Mouse (Mus musculus): ENCODE measurements around the gene Pfn4. TPM values are rescaled to one million over a fixed set of nuclear protein-coding genes. Genes with fewer than 3 reads are reported as not detected.
"Not testable (repeated sequence)": the region's sequence is repeated elsewhere in the genome, so short reads cannot be mapped to it uniquely, and the experiment has no call there.

Gene Pfn4
- total RNA-seq (2022), result 1 to 10 TPM in 3 of 4 experiments, under 1 TPM in 1; 0.75 to 3.7 (median 2.6) TPM

- peak; percentile 92 for DNase-seq
Measured at GRCm38 (mm10) chr12:4768492-4769332, at the start of gene Pfn4, which contains the start of gene Fam228b. Pfn4 (plus strand) TSS chr12:4769022. Fam228b (minus strand) TSS chr12:4769267.

DNA sequence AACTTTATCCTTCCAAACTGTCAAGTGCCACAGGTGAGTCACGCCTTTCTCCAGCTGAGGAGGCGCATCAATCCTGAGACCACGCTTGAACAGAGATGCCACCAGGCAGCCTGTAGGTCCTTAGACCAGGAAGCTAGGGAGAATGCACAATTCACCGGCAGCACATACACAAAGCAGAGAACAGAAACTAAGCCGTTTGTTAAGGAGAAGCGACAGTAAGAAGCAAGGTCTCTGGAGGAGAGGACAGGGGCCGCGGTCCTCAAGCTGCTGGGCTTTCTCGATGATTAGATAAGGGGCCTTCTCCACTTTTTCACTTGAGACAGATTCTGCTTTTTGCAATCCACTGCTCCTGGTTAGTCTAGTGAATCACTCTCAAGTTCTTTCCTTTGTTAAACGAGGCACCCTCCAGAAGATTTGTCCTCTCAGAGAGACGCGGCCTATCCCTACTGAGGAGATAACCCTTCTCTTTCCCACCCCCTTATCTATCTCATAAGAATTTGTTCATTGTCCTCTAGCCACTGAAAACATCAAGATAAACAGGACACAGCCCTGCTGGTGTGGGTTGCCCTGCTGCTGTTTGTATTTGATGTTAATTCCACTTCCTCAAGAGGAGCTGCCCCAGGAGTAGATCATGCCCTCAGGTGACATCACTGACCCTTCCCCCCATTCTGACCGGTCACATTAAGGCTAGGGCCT is 49.6 kb upstream of the Pfn4 start:
- DNase-seq, result no peak

DNA sequence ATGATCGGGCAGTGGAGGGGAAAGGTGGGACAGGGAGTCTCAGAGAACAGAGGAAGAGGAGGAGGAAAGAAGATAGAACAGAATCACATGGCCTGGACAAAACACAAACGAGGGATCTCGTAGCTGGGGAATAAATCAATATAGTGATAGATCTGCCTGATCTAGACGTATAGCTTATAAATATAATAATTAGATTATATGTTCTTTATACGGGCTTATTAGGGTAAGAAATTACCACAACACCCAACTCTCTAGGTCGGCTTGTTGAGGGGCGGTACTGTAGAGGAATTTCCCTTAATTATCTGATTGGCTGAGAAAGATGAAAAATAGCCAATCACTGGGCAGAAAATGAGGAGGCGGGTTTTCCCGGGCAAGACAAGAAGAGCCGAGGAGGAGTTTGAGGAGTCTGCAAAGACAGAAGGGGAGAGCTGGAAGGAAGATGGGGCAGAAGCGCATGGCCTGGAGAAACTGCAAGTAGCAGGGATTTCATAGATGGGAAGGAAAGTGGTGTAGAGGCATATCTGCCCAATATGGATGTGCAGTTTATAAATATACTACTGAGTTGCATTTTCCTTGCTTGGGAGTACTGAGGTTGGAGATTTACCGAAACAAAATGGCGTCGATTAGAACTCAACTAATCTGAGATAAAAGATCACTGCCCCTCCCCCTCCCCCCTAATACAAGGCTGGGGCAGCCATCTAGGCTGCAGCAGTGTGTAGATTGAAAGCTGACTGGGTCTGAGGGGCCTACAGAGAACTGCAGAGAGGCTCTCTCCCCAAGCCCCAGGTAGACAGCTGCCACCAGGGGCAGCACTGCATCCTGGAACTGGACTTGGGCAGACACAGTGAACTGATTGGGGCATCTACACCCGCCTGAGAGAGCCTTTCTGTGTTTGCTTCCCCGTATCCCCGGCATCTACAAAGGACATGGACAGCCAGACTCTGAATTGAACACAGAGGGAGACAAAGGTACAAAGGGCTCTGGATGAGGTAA is 48.8 kb upstream of the Pfn4 start:
- no peak for DNase-seq

GRCm38 (mm10) chr12:4729165-4729564 is 39.7 kb upstream of the Pfn4 start:
- no peak for DNase-seq

DNA sequence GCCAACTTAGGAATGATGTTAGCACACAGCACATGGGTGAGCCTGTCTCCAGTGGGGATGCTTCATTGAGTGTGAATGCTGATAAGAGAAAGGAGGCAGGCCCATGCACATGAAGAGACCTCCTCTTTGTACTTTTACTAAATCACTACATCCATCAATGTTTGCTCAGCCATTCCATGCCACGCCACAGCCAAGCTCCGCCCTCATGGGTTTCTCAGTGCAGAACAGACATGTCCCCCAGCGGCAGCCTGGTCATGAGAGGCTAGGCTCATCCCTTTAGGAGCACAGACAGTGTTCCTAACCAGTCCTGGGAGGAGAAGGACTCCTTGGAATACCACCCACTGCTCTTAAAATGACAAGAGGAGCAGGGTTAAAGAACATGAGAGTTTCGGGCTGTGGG is 37.2 kb upstream of the Pfn4 start:
- DNase-seq, result no peak

- DNase-seq, result no peak
Measured at GRCm38 (mm10) chr12:4732332-4732731, 36.5 kb upstream of the Pfn4 start.

- no peak for DNase-seq
Measured at GRCm38 (mm10) chr12:4738031-4738576, 30.7 kb upstream of the Pfn4 start, which contains the start of gene Fam228a. Fam228a (minus strand) TSS chr12:4738430.

DNA sequence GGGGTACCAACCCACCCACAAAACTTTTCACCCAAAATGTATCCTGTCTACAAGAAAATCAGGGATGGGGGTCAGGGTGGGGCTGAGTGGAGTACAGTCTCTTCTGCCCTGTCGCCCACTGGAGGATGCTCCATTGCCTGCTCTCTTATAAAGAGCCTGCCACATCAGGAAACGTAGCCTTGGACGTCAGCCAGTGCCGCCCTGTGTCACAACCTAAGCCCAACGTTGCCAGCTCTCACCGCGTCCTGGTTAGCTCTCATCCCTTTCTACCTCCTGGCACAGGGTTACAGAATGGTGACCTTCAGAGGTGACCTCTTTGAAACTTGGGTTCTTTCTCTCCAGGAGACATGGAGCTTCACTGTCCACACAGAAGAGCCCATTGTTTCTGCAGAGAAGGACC is 28.0 kb upstream of the Pfn4 start:
- DNase-seq, result no peak

- DNase-seq, result no peak
Measured at GRCm38 (mm10) chr12:4742183-4742582, 26.6 kb upstream of the Pfn4 start.

- no peak for DNase-seq
Measured at GRCm38 (mm10) chr12:4744486-4744885, 24.3 kb upstream of the Pfn4 start.

- not testable (repeated sequence) for DNase-seq
Measured at GRCm38 (mm10) chr12:4754451-4754850, 14.4 kb upstream of the Pfn4 start.

DNA sequence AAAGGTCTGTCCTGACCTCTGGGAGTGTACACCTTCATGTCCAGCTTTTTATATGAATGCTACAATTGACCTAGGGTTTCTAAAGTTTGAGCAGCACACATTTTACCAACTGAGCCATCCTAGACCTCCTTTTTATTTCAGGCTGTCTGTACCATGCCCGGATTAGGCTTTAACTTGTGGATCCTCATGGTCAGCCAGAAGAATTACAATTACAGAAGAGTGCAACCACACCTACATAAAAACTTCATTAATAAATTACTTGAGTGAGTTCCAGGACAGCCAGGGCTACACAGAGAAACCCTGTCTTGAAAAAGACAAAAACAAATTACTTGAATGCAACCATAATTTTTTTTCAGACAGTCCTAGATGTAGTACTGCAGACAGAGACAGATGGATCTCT is 11.8 kb upstream of the Pfn4 start:
- no peak for DNase-seq

DNA sequence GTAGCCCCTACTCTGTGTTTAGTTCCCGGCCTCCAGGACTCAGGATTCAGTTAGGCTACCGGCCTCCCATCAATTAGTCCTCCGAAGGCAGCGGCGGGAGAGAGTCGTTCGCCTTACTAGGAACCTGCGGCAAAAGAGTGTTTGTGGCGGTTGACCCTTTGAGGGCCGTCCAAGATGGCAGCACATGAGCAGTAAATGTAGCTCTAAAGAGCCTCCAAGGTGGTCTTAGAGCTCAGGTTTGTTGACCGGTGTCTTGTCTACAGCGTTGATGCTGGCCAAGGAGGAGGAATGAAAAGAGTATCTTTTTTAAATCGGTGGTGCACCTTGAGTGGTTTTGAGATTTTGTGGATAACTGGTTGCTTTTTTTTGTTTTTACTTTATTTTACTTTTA is 506 bp downstream of the Pfn4 start:
- DNase-seq, result no peak

DNA sequence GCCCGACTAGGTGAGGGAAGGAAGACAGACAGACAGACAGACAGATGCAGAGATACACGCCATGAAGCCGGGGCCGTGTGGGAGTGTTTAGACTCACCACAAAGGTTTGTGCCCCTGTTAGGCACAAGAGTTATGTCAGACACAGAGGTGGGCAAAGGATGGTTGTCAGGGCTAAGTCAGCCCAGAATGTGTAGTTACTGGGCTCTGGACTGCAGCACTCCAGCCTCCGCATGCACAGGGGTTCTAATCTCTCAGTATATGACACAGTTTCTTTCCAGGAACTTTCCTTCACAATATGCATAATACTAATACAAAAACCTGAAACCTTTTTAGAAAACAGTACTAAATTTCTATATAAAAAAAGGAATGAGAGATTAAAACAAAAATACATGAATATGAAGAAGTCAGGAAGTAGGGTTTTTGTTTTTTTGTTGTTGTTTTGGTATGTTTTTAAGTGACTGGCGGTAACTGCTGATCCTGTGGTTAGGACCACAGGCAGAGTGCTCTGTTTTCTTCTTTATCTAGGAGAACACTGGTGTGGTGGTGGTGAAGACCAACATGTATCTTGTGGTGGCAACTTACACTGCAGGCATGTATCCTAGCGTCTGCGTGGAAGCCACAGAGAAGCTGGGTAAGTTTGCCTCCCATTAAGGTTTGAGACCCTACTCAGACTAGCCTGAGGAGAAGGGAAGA is 6.2 kb downstream of the Pfn4 start:
- DNase-seq, result no peak

DNA sequence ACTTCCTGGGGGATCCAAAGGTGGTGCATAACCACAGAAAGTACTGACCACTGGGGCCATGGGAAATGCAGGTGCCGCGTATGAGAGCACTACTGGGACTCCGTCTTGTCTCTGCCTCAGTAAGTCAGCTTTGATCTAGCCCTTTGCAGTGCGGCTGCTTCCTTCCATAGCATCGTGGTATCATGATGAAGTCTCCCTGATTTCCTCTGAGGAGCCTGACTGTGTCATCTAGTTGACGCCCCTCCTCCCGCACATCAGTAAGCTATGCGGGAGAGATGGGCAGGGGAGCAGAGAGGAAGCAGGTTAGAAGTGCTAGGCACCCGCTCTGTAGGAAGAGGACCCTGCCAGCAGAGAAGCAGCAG is 6.7 kb downstream of the Pfn4 start:
- no peak for DNase-seq

DNA sequence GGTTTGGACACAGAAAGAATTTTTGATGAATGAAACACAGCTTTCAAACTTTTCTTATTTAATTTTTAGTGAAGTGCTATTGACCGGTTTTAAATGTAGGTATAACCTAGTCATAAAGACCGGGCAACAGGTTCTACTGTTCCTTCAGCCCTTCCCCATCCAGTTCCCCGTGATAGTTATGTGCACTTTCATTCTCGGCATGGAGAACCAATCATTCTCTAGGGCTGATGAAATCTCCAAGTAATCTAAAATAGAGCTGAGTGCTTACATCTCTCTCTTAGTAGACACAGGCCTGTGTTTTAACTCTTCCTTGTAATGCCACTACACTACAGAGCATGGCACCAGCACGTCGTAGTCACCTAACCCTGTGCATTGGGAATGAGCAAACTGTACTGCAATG is 8.9 kb downstream of the Pfn4 start:
- no peak for DNase-seq

GRCm38 (mm10) chr12:4780245-4780644 is 11.4 kb downstream of the Pfn4 start:
- no peak for DNase-seq

GRCm38 (mm10) chr12:4781270-4781669 is 12.4 kb downstream of the Pfn4 start:
- DNase-seq, result no peak

DNA sequence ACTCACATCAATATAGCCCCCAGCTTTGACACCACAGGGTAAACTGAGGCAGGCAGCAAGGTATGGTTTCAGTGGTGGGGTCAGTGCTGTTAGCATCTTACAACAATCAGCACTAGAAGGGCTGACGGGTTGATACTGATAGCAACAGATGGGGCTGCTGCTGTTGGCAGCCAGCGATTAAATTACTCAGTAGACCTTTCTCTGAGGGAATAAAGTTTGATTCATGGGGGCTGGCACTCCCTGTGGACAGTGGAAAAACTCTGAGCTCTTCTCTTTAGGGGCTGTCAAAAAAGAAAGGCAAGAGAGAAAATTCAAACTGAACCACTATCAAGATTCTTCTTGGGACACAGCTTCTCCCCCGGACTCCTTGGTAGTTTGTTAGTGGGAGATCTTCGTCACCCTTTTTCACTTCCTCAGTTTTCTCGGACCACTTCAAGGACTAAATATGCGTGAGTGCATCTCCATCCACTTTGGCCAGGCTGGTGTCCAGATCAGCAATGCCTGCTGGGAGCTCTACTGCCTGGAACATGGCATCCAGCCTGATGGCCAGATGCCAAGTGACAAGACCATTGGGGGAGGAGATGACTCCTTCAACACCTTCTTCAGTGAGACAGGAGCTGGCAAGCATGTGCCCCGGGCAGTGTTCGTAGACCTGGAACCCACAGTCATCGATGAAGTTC is 13.0 kb downstream of the Pfn4 start:
- DNase-seq, result not testable (repeated sequence)

DNA sequence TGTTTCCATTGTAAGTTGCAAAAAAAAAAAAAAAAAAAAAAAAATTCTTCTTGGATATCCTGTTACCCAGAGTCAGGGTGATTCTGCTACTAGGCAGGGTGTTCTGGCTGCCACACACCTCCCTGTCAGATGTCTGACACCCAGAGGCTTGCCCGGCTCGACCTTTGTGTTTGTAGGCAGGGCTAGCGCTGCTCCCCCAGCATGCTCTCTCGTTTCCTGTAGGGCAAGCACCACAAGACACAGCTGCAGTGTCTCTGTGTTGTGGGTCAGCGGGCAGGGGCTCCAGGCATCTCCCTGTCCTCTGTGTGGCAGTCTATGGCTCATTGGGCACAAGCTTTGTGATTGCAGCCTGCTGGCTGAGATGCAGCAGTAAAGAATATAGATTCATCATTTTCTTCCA is 14.8 kb downstream of the Pfn4 start:
- no peak for DNase-seq

DNA sequence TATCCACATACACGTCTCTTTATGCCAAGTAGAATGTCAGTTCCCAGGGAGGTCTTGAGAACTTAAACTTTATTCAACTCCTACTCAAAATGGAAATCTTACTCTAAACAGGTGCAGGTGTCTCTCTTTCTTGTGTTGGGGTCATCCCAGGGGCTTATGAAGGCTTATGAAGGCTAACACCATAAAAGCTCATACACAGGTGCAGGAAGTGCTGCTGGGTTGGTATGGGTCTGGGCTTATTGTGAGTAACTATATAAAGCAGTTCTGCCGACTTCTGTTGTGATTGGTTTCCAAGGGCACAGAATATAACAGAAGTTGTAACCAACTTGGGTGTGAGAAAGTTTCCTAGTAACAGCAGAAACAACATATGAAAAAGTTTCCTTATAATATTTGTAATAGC is 15.6 kb downstream of the Pfn4 start:
- DNase-seq, result no peak

All from adrenal gland, adult 8-10 months (tissue).